Mouse (Mus musculus): Measurements from ENCODE around the gene Dnm2. TPM values are rescaled to one million over a fixed set of nuclear protein-coding genes. Genes with fewer than 3 reads are reported as not detected.
"Not testable (repeated sequence)": the region's sequence is repeated elsewhere in the genome, so short reads cannot be mapped to it uniquely, and the experiment has no call there.

Gene Dnm2
- polyA plus RNA-seq, 1 experiment from 2014 or later: 79.7 TPM

GRCm38 (mm10) chr9:21503352-21503751 is 78.6 kb downstream of the Dnm2 start:
- peaks cover 74% of the 10 kb centered on the region for H3K36me3 ChIP-seq
- no peak for DNase-seq (ENCODE audit: low spot score)

GRCm38 (mm10) chr9:21505767-21506166 is 81.1 kb downstream of the Dnm2 start:
- H3K4me3 ChIP-seq: no peak overlapping the region
- H3K36me3 ChIP-seq: peaks cover 70% of the 10 kb centered on the region
- no peaks in the 10 kb centered on the region for H3K9me3 ChIP-seq (replicated peaks)
- peaks cover 12% of the 10 kb centered on the region for H3K4me1 ChIP-seq
- no peak for DNase-seq (ENCODE audit: low spot score)
- no peak overlapping the region for H3K27ac ChIP-seq
- no peaks in the 10 kb centered on the region for H3K27me3 ChIP-seq (ENCODE audit: low read depth, poor library complexity, severe bottlenecking)

More at GRCm38 (mm10) chr9:21503352-21503751, 78.6 kb downstream of the Dnm2 start:
- no peaks in the 10 kb centered on the region for H3K9me3 ChIP-seq (replicated peaks)
- WGBS: 96% methylated on average over 8 of the region's 8 CpGs
- H3K4me3 ChIP-seq: no peak overlapping the region
- no peaks in the 10 kb centered on the region for H3K27me3 ChIP-seq (ENCODE audit: low read depth, poor library complexity, severe bottlenecking)
- 0 out of 2 replicates have a peak, but pooled peaks cover 4% of the 10 kb centered on the region for H3K4me1 ChIP-seq
- H3K27ac ChIP-seq: no peak overlapping the region

- 93% methylated on average over 15 of the region's 15 CpGs for WGBS
- Histone ChIP-seq H3K27ac (no peak overlapping the region), H3K4me3 (no peak overlapping the region), H3K9me3 (replicated peaks) (no peaks in the 10 kb centered on the region), H3K4me1 (peaks cover 16% of the 10 kb centered on the region), H3K27me3 (ENCODE audit: low read depth, poor library complexity, severe bottlenecking) (no peaks in the 10 kb centered on the region), H3K36me3 (peaks cover 63% of the 10 kb centered on the region)
- DNase-seq (ENCODE audit: low spot score): no peak
Measured at GRCm38 (mm10) chr9:21507753-21508430, 83.2 kb downstream of the Dnm2 start.

GRCm38 (mm10) chr9:21508871-21509404 is 84.2 kb downstream of the Dnm2 start:
- Histone ChIP-seq H3K27ac (peak overlapping the region; percentile 91; the same call in 1 of the 2 replicates), H3K36me3 (peaks cover 53% of the 10 kb centered on the region)

GRCm38 (mm10) chr9:21509772-21510688 is 85.3 kb downstream of the Dnm2 start, which contains the start of gene Tmed1:
Tmed1 (minus strand) TSS chr9:21510252.
- Histone ChIP-seq H3K27me3 (ENCODE audit: low read depth, poor library complexity, severe bottlenecking) (no peaks in the 10 kb centered on the region), H3K9me3 (replicated peaks) (no peaks in the 10 kb centered on the region), H3K4me3 (peak within 1 kb of the TSS; percentile 75), H3K36me3 (peaks cover 42% of the 10 kb centered on the region), H3K27ac (peak within 1 kb of the TSS; percentile 91), H3K4me1 (peaks cover 16% of the 10 kb centered on the region)
- DNase-seq (ENCODE audit: low spot score): peak; percentile 97
- WGBS: under 1% methylated on average over 44 of the region's 44 CpGs

More at GRCm38 (mm10) chr9:21508871-21509404, 84.2 kb downstream of the Dnm2 start:
- Histone ChIP-seq H3K4me3 (peak overlapping the region; percentile 75), H3K9me3 (replicated peaks) (no peaks in the 10 kb centered on the region), H3K4me1 (peaks cover 16% of the 10 kb centered on the region), H3K27me3 (ENCODE audit: low read depth, poor library complexity, severe bottlenecking) (no peaks in the 10 kb centered on the region)
- 80% methylated on average over 7 of the region's 7 CpGs for WGBS
- DNase-seq (ENCODE audit: low spot score): no peak

GRCm38 (mm10) chr9:21510689-21511015 is 85.9 kb downstream of the Dnm2 start:
- Histone ChIP-seq H3K4me1 (peaks cover 16% of the 10 kb centered on the region), H3K9me3 (replicated peaks) (no peaks in the 10 kb centered on the region), H3K27me3 (ENCODE audit: low read depth, poor library complexity, severe bottlenecking) (no peaks in the 10 kb centered on the region), H3K27ac (peak overlapping the region; percentile 91), H3K4me3 (peak overlapping the region; percentile 75), H3K36me3 (peaks cover 36% of the 10 kb centered on the region)
- no peak for DNase-seq (ENCODE audit: low spot score)
- 7% methylated on average over 7 of the region's 7 CpGs for WGBS

- Histone ChIP-seq H3K36me3 (peaks cover 32% of the 10 kb centered on the region), H3K4me1 (peaks cover 16% of the 10 kb centered on the region), H3K9me3 (replicated peaks) (no peaks in the 10 kb centered on the region), H3K27me3 (ENCODE audit: low read depth, poor library complexity, severe bottlenecking) (no peaks in the 10 kb centered on the region), H3K27ac (peak overlapping the region; percentile 91), H3K4me3 (peak overlapping the region; percentile 75)
- 84% methylated on average over 9 of the region's 9 CpGs for WGBS
- no peak for DNase-seq (ENCODE audit: low spot score)
Measured at GRCm38 (mm10) chr9:21511052-21511451, 86.3 kb downstream of the Dnm2 start.

GRCm38 (mm10) chr9:21513466-21513865 is 88.8 kb downstream of the Dnm2 start:
- WGBS: 98% methylated on average over 4 of the region's 4 CpGs

GRCm38 (mm10) chr9:21517947-21518495 is 93.3 kb downstream of the Dnm2 start:
- 88% methylated on average over 6 of the region's 6 CpGs for WGBS
- H3K27ac ChIP-seq: 0 out of 2 replicates have a peak overlapping the region, but pooled peaks have one; percentile 14
- H3K4me1 ChIP-seq: no peaks in the 10 kb centered on the region
- no peaks in the 10 kb centered on the region for H3K27me3 ChIP-seq (ENCODE audit: low read depth, poor library complexity, severe bottlenecking)
- H3K36me3 ChIP-seq: no peaks in the 10 kb centered on the region
- DNase-seq (ENCODE audit: low spot score): no peak
- H3K4me3 ChIP-seq: no peak overlapping the region
- H3K9me3 ChIP-seq (replicated peaks): no peaks in the 10 kb centered on the region

More at GRCm38 (mm10) chr9:21513466-21513865, 88.8 kb downstream of the Dnm2 start:
- no peak overlapping the region for H3K4me3 ChIP-seq
- DNase-seq (ENCODE audit: low spot score): no peak
- H3K27me3 ChIP-seq (ENCODE audit: low read depth, poor library complexity, severe bottlenecking): no peaks in the 10 kb centered on the region
- no peaks in the 10 kb centered on the region for H3K9me3 ChIP-seq (replicated peaks)
- H3K4me1 ChIP-seq: peaks cover 16% of the 10 kb centered on the region
- H3K36me3 ChIP-seq: peaks cover 8% of the 10 kb centered on the region
- no peak overlapping the region for H3K27ac ChIP-seq

GRCm38 (mm10) chr9:21518690-21519089 is 94.0 kb downstream of the Dnm2 start:
- not testable (repeated sequence) for H3K9me3 ChIP-seq (replicated peaks); DNase-seq (ENCODE audit: low spot score); H3K27ac ChIP-seq; H3K36me3 ChIP-seq; H3K4me1 ChIP-seq; H3K27me3 ChIP-seq (ENCODE audit: low read depth, poor library complexity, severe bottlenecking); H3K4me3 ChIP-seq
- WGBS: 86% methylated on average over 6 of the region's 6 CpGs

- H3K4me1 ChIP-seq: peaks cover 8% of the 10 kb centered on the region; the same call in 1 of the 2 replicates
- 90% methylated on average over 7 of the region's 7 CpGs for WGBS
- H3K4me3 ChIP-seq: no peak overlapping the region
- DNase-seq (ENCODE audit: low spot score): no peak
- no peak overlapping the region for H3K27ac ChIP-seq
- H3K36me3 ChIP-seq: no peaks in the 10 kb centered on the region
- H3K27me3 ChIP-seq (ENCODE audit: low read depth, poor library complexity, severe bottlenecking): no peaks in the 10 kb centered on the region
- no peaks in the 10 kb centered on the region for H3K9me3 ChIP-seq (replicated peaks)
Measured at GRCm38 (mm10) chr9:21525142-21525936, 100.6 kb downstream of the Dnm2 start.

Data from limb, embryonic 10.5 days (tissue).